Mouse (Mus musculus) ES-Bruce4 (cell line): ENCODE results near the gene Gpatch3. TPM values are rescaled to one million over a fixed set of nuclear protein-coding genes. Genes with fewer than 3 reads are reported as not detected.

ENCODE experiments used
- H3K27ac ChIP-seq: 2 replicates; pipeline ENCODE4 v1.5.1; 2012; ENCODE audit warnings: low read length, inconsistent platforms; ENCODE audit not compliant: insufficient read depth
- H3K27me3 ChIP-seq: 2 replicates; pipeline ENCODE4 v1.6.1; 2012; ENCODE audit warnings: mild to moderate bottlenecking, low read length, inconsistent platforms; ENCODE audit not compliant: control insufficient read depth, poor library complexity, insufficient read depth, severe bottlenecking
- H3K36me3 ChIP-seq: 2 replicates; pipeline ENCODE4 v1.6.1; 2012; ENCODE audit warnings: inconsistent platforms, mild to moderate bottlenecking, low read length, moderate library complexity; ENCODE audit not compliant: control insufficient read depth, poor library complexity, insufficient read depth, severe bottlenecking
- H3K4me1 ChIP-seq: one replicate; pipeline ENCODE4 v1.8.1; 2011; ENCODE audit warnings: low read length; ENCODE audit not compliant: control insufficient read depth, insufficient read depth
- H3K4me3 ChIP-seq: 2 replicates; pipeline ENCODE4 v1.5.1; 2011; ENCODE audit warnings: low read depth, mild to moderate bottlenecking, low read length
- H3K9ac ChIP-seq: 2 replicates; pipeline ENCODE4 v1.6.1; 2012; ENCODE audit warnings: low read depth, mild to moderate bottlenecking, inconsistent platforms; ENCODE audit not compliant: poor library complexity, severe bottlenecking
- H3K9me3 ChIP-seq: replicated peaks from 2 replicates; pipeline ENCODE4 v1.6.1; 2012; ENCODE audit warnings: mild to moderate bottlenecking, low read length, inconsistent platforms; ENCODE audit not compliant: control insufficient read depth, poor library complexity, insufficient read depth, severe bottlenecking
- CTCF ChIP-seq: IDR thresholded peaks from one replicate; pipeline ENCODE4 v1.8.1; 2011; ENCODE audit warnings: low read depth, low read length
- EP300 ChIP-seq: IDR thresholded peaks from 2 replicates; pipeline ENCODE4 v1.6.1; 2011; ENCODE audit warnings: low read depth, low read length; ENCODE audit not compliant: insufficient read depth
- POLR2A ChIP-seq: IDR thresholded peaks from one replicate; pipeline ENCODE4 v1.8.1; 2011; ENCODE audit warnings: low read length; ENCODE audit not compliant: insufficient read depth
- polyA plus RNA-seq: library from polyadenylated mRNA; stranded (reverse); fragments of >200 nt; gene quantifications from 2 replicates; pipeline ENCODE4 v1.2.4, GENCODE M21; 2011; ENCODE audit warnings: low read depth; ENCODE audit not compliant: missing spikeins, insufficient read depth, insufficient read length

Gene Gpatch3
- polyA plus RNA-seq, 1 experiment: 7.9 TPM

GRCm38 (mm10) chr4:133596084-133596483 is 21.5 kb downstream of the Gpatch3 start:
- Histone ChIP-seq H3K36me3 (peaks cover 4% of the 10 kb centered on the region; the same call in 1 of the 2 replicates), H3K4me1 (no peaks in the 10 kb centered on the region), H3K27me3 (no peaks in the 10 kb centered on the region), H3K27ac (peak overlapping the region; percentile 53), H3K4me3 (no peak overlapping the region), H3K9me3 (no peaks in the 10 kb centered on the region), H3K9ac (peak overlapping the region; percentile 61; the same call in 1 of the 2 replicates)
- TF ChIP-seq CTCF (no peak), POLR2A (no peak), EP300 (no peak)

- Histone ChIP-seq H3K4me1 (peaks cover 7% of the 10 kb centered on the region), H3K9me3 (no peaks in the 10 kb centered on the region), H3K9ac (peak overlapping the region; percentile 82), H3K4me3 (no peak overlapping the region), H3K27me3 (no peaks in the 10 kb centered on the region), H3K27ac (peak overlapping the region; percentile 94), H3K36me3 (no peaks in the 10 kb centered on the region)
- TF ChIP-seq POLR2A (no peak), EP300 (peak; percentile 19; the same call in 1 of the 2 replicates)
Observed at GRCm38 (mm10) chr4:133598616-133599015, 24.1 kb downstream of the Gpatch3 start.

- peak overlapping the region; percentile 82 for H3K9ac ChIP-seq
- no peaks in the 10 kb centered on the region for H3K27me3 ChIP-seq
- H3K27ac ChIP-seq: peak overlapping the region; percentile 94
- no peaks in the 10 kb centered on the region for H3K36me3 ChIP-seq
- TF ChIP-seq CTCF: no peak
- peak; percentile 88 for TF ChIP-seq EP300
- no peak for TF ChIP-seq POLR2A
- no peaks in the 10 kb centered on the region for H3K9me3 ChIP-seq
- H3K4me3 ChIP-seq: peak overlapping the region; percentile 69
- H3K4me1 ChIP-seq: peaks cover 9% of the 10 kb centered on the region
Observed at GRCm38 (mm10) chr4:133599116-133599515, 24.6 kb downstream of the Gpatch3 start.

DNA sequence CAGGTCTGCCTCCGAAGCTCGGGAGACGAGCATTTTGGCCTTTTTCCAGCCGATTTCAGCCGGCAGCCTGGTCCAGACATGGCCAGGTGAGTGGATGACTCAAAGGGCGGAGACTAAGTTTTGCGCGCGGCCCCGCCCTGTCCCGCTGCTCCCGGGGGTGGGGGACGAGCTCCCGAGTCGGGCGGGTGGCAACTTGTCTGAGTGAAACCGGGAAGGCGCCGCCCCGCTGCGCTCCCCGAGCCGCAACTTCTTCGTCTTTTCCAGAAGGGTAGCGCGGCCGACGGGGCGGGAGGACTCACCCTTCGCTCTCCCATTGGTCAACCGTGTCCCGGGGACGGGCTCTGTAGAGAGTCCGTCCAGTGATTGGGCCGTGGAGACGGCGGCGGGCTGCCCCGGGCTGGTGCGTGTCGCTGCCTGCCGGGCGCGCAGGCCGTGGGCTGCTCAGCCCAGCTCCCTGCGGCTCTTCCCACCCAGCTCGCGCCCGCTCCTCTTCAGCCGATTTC is 25.1 kb downstream of the Gpatch3 start:
- Histone ChIP-seq H3K9me3 (no peaks in the 10 kb centered on the region), H3K9ac (peak overlapping the region; percentile 82), H3K36me3 (no peaks in the 10 kb centered on the region), H3K4me3 (peak overlapping the region; percentile 69), H3K4me1 (peaks cover 9% of the 10 kb centered on the region), H3K27me3 (no peaks in the 10 kb centered on the region), H3K27ac (peak overlapping the region; percentile 94)
- TF ChIP-seq CTCF (no peak), EP300 (peak; percentile 47; the same call in 1 of the 2 replicates), POLR2A (peak; percentile 12)

DNA sequence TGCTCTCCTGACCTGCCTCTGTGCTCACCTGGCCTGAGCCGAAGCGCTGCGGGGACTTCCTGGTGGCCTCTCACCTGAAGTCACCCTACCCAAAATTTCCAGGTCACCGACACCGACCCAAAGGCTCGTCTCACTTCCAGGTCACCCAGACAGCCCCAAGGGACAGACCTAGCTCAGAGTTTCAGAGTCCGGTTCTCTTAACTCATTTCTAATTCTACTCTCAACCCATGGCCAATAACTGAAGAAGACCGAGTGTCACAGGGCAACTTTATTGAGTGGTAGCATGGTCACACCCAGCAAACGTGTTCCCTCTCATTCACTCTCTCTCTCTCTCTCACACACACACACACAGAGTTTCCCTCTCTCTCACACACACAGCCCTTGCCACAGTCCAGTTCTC is 25.8 kb downstream of the Gpatch3 start:
- Histone ChIP-seq H3K27me3 (no peaks in the 10 kb centered on the region), H3K4me3 (peak overlapping the region; percentile 69), H3K9ac (peak overlapping the region; percentile 82), H3K27ac (peak overlapping the region; percentile 94), H3K9me3 (no peaks in the 10 kb centered on the region), H3K36me3 (no peaks in the 10 kb centered on the region), H3K4me1 (peaks cover 15% of the 10 kb centered on the region)
- TF ChIP-seq POLR2A: no peak
- no peak for TF ChIP-seq EP300
- no peak for TF ChIP-seq CTCF

GRCm38 (mm10) chr4:133601721-133602218 is 27.2 kb downstream of the Gpatch3 start, which contains the start of gene Sfn:
Gene Sfn (minus strand): TSS chr4:133602168.
- Histone ChIP-seq H3K4me3 (peak within 1 kb of the TSS; percentile 86), H3K9me3 (no peaks in the 10 kb centered on the region), H3K36me3 (no peaks in the 10 kb centered on the region), H3K27me3 (no peaks in the 10 kb centered on the region), H3K4me1 (peaks cover 23% of the 10 kb centered on the region), H3K9ac (peak within 1 kb of the TSS; percentile 45), H3K27ac (peak within 1 kb of the TSS; percentile 84)
- TF ChIP-seq POLR2A: peak; percentile 98
- peak; percentile 88 for TF ChIP-seq CTCF
- TF ChIP-seq EP300: peak; percentile 41; the same call in 1 of the 2 replicates
